Mouse (Mus musculus) mouse embryonic stem cell (cell line): ENCODE measurements around the gene CN725425.

Source experiments
- in situ Hi-C, 2 experiments: fragments of 300-500 bp; cut with MboI; formaldehyde crosslinking; loops; 1 replicate in 1 of 2; 3 replicates in 1 of 2; pipeline ENCODE4 v1.14.3; 2019 to 2020; ENCODE audit warnings: low sequenced_read_pairs in 2 of 2, low pct_unique_long_range_greater_than_20kb in 1 of 2, mixed read lengths in 1 of 2; ENCODE audit not compliant: unreplicated experiment in 1 of 2

Gene CN725425

DNA sequence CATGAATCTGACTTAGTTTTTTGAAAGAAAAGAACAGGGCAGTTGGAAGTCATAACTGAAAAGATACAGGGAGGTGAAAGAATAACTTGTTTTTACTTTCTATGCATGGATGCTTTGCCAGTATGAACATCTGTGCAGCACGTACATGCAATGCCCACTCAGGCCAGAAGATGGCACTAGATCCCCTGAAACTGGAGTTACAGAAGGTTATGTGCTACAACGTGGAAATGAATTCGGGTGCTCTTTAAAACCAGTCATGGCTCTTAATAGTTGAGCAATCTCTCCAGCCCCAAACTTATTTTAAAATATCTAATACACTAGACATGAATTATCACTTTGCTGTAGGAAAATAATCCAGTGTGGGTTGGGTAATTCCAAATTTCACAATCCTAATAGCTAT, 102.1 kb downstream of the CN725425 start:
- in situ Hi-C loops: loop anchor here in 1 of 2 experiments (25.0 kb wide), 1 partner anchor 461 kb away; no protein-coding TSS in a partner anchor

DNA sequence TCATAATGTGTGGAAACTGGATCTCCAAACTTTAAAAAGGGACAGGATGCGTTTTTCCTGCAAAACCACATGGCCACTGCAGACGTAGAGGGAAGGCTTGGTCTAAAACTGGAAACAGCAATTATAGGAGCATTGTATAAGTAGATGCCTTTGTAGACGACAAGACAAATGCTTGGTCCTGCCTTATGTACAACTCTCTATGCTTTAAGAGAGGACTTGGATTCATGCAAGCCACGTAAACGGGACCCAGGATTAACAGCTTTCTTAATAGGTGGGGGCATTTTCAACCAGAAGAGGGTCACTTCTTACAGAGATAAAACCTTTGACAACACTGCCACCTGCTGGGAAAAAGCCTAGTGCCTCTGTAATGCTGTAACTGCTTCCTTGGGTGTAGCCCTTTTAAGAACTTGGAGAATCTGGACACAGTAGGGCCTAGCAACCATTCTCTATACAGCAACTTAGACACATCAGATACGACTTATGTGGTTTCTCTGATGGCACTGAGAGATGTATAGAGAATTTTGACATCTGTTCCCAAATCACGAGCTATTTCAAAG, 105.1 kb downstream of the CN725425 start:
- in situ Hi-C loops: loop anchor here in 1 of 2 experiments (25.0 kb wide), 1 partner anchor 458 kb away; no protein-coding TSS in a partner anchor
